Mouse (Mus musculus) hindbrain, embryonic 13.5 days (tissue): ENCODE data around the gene Spns2. TPM values are rescaled to one million over a fixed set of nuclear protein-coding genes. Genes with fewer than 3 reads are reported as not detected.

Experiments
- ATAC-seq: fragments of 200-750 bp; cut with Nextera tagmentation; 2 replicates; pipeline ENCODE4 v1.8.0; 2017; ENCODE audit warnings: moderate TSS enrichment; ENCODE audit not compliant: low FRiP score
- H3K27ac ChIP-seq: fragments of 300-500 bp; sonication (generic); 2 replicates; pipeline ENCODE4 v1.5.1; 2015; ENCODE audit warnings: inconsistent platforms, mild to moderate bottlenecking, moderate library complexity
- H3K27me3 ChIP-seq: fragments of 300-500 bp; sonication (generic); 2 replicates; pipeline ENCODE4 v1.6.1; 2015; ENCODE audit warnings: mild to moderate bottlenecking, inconsistent platforms
- H3K36me3 ChIP-seq: fragments of 300-500 bp; sonication (generic); 2 replicates; pipeline ENCODE4 v1.6.1; 2015; ENCODE audit warnings: mild to moderate bottlenecking, inconsistent platforms
- H3K4me1 ChIP-seq: fragments of 300-500 bp; sonication (generic); replicated peaks from 2 replicates; pipeline ENCODE4 v1.6.1; 2015; ENCODE audit warnings: inconsistent platforms
- H3K4me2 ChIP-seq: fragments of 300-500 bp; sonication (generic); 2 replicates; pipeline ENCODE4 v1.6.1; 2015; ENCODE audit warnings: inconsistent platforms, mild to moderate bottlenecking, moderate library complexity
- H3K4me3 ChIP-seq: fragments of 300-500 bp; sonication (generic); 2 replicates; pipeline ENCODE4 v1.5.1; 2015; ENCODE audit warnings: mild to moderate bottlenecking, inconsistent platforms
- H3K9ac ChIP-seq: fragments of 300-500 bp; sonication (generic); 2 replicates; pipeline ENCODE4 v1.6.1; 2015; ENCODE audit warnings: mild to moderate bottlenecking, inconsistent platforms
- H3K9me3 ChIP-seq: fragments of 300-500 bp; sonication (generic); 2 replicates; pipeline ENCODE4 v1.6.1; 2016; ENCODE audit warnings: inconsistent platforms
- WGBS: fragments of 180-500 bp; shearing (Covaris S2); methylation state at CpG from one replicate; pipeline ENCODE4 v1.1.7; 2015; 5-methylcytosine and 5-hydroxymethylcytosine counted together
- polyA plus RNA-seq: library from polyadenylated mRNA; unstranded; fragments of >200 nt; fragmentation: Nextera tagmentation; extraction: Ambion mirVana; gene quantifications from 2 replicates; pipeline ENCODE4 v1.2.1, GENCODE M21; 2015

Gene Spns2
- polyA plus RNA-seq, 1 experiment from 2014 or later, result 9.7 TPM

DNA sequence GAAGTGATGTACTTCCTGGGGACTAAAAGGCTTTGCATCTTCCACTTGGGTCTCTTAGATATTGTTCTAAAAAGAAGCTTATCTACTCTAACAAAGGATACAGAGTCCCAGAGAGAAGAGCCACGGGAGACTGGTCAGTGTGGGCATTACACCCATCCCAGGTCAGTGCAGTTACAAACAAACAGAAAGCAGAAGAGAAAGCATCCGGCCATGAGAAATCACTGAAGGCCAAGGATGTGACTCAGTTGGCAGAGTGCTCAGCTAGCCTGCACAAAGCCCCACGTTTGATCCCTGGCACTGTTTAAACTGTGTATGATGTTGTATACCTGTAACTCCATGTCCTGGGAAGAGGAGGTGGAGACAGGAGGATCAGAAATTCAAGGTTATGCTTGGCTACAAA is 30.2 kb upstream of the Spns2 start:
- Histone ChIP-seq H3K27ac (no peak overlapping the region), H3K9me3 (no peaks in the 10 kb centered on the region), H3K36me3 (no peaks in the 10 kb centered on the region), H3K27me3 (no peaks in the 10 kb centered on the region), H3K9ac (no peak overlapping the region), H3K4me1 (0 out of 2 replicates have a peak, but pooled peaks cover 9% of the 10 kb centered on the region), H3K4me2 (no peak overlapping the region), H3K4me3 (no peak overlapping the region)
- no peak for ATAC-seq
- 82% methylated on average over 3 of the region's 3 CpGs for WGBS

DNA sequence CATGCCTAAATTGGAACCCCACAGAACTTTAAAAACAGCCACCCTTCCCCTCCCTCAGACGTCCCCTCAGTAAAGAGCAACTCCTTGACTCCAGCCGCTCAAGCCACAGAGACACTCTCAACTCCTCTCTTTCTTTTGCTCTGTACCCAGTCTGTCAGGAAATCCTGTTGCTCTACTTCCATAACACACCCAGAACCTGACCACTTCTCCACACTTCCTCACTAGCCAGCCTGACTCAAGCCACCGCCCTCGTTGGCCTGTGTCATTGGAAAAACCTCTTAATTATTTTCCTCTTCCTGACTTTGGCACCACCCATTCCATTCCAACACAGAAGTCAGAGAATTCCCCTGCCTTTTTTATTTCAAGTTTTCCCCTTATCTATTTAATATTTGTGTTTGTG is 29.5 kb upstream of the Spns2 start:
- Histone ChIP-seq H3K27me3 (no peaks in the 10 kb centered on the region), H3K9me3 (no peaks in the 10 kb centered on the region), H3K4me3 (no peak overlapping the region), H3K4me2 (no peak overlapping the region), H3K4me1 (0 out of 2 replicates have a peak, but pooled peaks cover 9% of the 10 kb centered on the region), H3K36me3 (no peaks in the 10 kb centered on the region), H3K27ac (no peak overlapping the region), H3K9ac (no peak overlapping the region)
- WGBS, result 82% methylated on average over 4 of the region's 4 CpGs
- ATAC-seq, result no peak

DNA sequence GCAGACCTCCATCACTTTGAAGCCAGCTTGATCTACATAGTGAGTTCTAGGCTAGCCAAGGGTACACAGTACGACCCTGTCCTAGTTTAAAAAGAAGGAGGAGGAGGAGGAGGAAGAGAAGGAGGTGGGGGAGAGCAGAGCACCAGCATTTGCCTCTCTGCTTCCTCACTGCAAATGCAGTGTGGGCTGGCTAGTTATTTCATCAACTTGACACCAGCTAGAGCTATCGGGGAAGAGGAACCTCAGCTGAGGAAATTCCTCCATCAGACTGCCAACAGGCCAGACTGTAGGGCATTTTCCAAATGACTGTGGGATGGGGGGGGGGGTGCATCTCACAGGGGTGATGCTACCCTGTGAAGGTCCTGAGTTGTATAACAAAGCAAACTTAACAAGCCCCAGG is 28.7 kb upstream of the Spns2 start:
- H3K27me3 ChIP-seq, result no peaks in the 10 kb centered on the region
- ATAC-seq, result no peak
- 65% methylated on average over 2 of the region's 2 CpGs for WGBS

DNA sequence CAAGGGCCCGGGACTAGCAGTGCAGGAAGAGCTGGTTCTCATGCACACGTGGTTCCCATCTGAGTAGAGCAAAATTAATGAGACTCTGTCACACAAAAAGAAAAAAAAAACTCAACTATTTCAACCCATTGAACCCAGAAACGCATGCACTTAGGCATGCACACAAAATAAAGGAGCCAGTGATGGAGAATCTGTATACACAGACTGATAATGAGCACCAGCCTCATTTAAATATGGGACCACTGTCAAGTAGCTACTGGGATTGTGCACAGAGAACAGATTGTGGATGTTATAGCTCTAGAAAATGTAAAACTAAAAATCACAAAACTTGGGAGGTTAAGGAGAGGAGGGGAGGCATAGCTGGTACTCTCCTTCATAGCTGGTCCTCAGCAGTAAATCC is 25.3 kb upstream of the Spns2 start:
- Histone ChIP-seq H3K4me1 (no peaks in the 10 kb centered on the region), H3K4me3 (no peak overlapping the region), H3K4me2 (no peak overlapping the region), H3K9ac (no peak overlapping the region), H3K9me3 (no peaks in the 10 kb centered on the region), H3K36me3 (no peaks in the 10 kb centered on the region), H3K27me3 (no peaks in the 10 kb centered on the region), H3K27ac (no peak overlapping the region)
- WGBS, result 52% methylated on average over 3 of the region's 3 CpGs
- no peak for ATAC-seq

More for the DNA sequence above, 28.7 kb upstream of the Spns2 start:
- H3K36me3 ChIP-seq, result no peaks in the 10 kb centered on the region
- H3K4me1 ChIP-seq, result 0 out of 2 replicates have a peak, but pooled peaks cover 5% of the 10 kb centered on the region
- no peak overlapping the region for H3K27ac ChIP-seq
- no peak overlapping the region for H3K4me2 ChIP-seq
- no peaks in the 10 kb centered on the region for H3K9me3 ChIP-seq
- H3K9ac ChIP-seq, result no peak overlapping the region
- H3K4me3 ChIP-seq, result no peak overlapping the region

- no peak overlapping the region for H3K4me3 ChIP-seq
- 92% methylated on average over 5 of the region's 5 CpGs for WGBS
- ATAC-seq, result no peak
- H3K9ac ChIP-seq, result no peak overlapping the region
- no peaks in the 10 kb centered on the region for H3K9me3 ChIP-seq
- no peaks in the 10 kb centered on the region for H3K36me3 ChIP-seq
- no peaks in the 10 kb centered on the region for H3K27me3 ChIP-seq
- H3K4me1 ChIP-seq, result peaks cover 1% of the 10 kb centered on the region
- no peak overlapping the region for H3K4me2 ChIP-seq
- no peak overlapping the region for H3K27ac ChIP-seq
Observed at GRCm38 (mm10) chr11:72508651-72509050, 18.9 kb upstream of the Spns2 start.

GRCm38 (mm10) chr11:72507651-72508050 is 17.9 kb upstream of the Spns2 start:
- Histone ChIP-seq H3K36me3 (no peaks in the 10 kb centered on the region), H3K27me3 (no peaks in the 10 kb centered on the region; the same call in 1 of the 2 replicates), H3K9me3 (no peaks in the 10 kb centered on the region), H3K4me3 (no peak overlapping the region), H3K27ac (no peak overlapping the region), H3K4me2 (no peak overlapping the region), H3K4me1 (peaks cover 11% of the 10 kb centered on the region), H3K9ac (no peak overlapping the region)
- ATAC-seq, result no peak

DNA sequence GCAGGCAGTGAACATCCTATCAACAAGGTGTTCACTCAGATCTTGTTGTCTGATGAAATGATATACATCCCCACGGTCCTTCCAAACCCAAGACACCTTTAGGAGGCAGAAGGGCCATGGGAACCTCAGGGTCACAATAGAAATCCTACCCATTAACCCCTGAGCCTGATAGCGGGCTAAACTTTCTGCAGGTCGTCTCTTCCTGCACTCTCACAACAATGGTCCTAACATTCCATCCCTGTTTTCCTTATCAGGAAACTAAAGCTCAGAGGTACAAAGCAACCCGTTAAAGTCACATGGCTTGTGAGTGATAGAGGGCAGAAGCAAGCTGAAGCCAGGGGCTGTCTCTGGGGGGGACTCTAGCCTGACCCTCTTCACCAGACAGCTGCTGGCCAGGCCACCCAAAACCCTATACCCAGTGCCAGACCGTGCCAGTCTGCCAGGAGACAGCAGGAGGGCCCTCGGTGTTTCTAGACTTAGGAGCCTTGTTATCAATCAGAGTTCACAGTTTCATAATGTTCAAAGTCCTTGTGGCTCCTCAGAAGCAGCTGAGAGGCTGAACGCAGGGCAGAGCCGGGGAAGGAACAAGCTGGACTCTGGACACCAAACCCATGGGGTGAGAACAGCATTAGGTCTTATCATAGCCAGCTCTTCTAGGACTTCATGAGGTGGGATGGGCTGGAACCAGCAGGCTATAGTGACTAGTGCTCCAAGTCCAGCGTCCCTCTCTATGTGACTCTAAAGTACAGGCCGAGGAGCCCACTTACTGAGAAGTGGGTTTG is 14.5 kb upstream of the Spns2 start:
- H3K27ac ChIP-seq, result no peak overlapping the region
- H3K36me3 ChIP-seq, result no peaks in the 10 kb centered on the region
- peaks cover 1% of the 10 kb centered on the region; the same call in 1 of the 2 replicates for H3K27me3 ChIP-seq
- no peak for ATAC-seq
- H3K9ac ChIP-seq, result no peak overlapping the region
- H3K4me2 ChIP-seq, result no peak overlapping the region
- H3K9me3 ChIP-seq, result no peaks in the 10 kb centered on the region
- peaks cover 27% of the 10 kb centered on the region for H3K4me1 ChIP-seq
- WGBS, result 72% methylated on average over 10 of the region's 10 CpGs
- no peak overlapping the region for H3K4me3 ChIP-seq

DNA sequence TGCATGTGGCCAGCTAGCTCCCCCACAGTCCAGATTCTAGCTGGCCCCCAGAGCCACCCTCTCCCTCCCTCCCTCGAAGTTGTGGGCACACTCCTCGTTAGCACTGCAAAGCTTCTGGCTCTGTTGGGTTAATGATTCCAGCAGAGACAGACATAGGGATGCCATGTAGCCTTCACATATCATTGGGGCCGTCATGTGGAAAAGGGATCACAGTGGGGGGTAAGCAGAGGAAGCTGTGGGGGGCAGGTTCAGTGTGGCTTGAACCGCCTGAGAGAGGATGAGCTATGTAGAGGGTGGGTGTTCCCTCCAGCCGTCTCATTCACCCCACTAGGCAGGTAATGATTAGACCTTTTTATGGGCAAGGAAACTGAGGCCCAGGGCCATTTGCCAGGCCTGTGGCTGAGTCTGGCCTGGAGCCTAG is 13.8 kb upstream of the Spns2 start:
- ATAC-seq, result no peak
- Histone ChIP-seq H3K27ac (no peak overlapping the region), H3K27me3 (peaks cover 7% of the 10 kb centered on the region; the same call in 1 of the 2 replicates)

DNA sequence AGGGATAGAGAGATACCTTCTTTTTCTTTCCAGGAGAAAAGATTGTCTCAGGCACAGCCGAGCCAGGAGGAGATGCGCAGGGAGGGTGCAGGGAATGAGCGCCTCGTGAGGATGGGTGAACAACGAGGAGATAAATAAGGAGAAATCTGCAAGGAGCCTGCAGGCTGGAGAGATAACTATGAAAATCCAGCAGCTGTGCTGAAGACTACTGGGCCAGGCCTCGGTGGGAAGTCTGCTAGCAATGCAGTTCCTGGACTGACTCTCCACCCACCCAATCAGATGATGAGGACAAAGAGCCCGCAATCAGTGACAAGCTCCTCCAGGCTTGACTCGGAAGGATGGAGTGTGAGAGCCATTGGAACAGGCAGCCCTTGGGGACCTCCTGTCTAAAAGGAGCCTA is 12.5 kb upstream of the Spns2 start:
- Histone ChIP-seq H3K4me2 (no peak overlapping the region), H3K27ac (peak overlapping the region; percentile 55), H3K4me3 (no peak overlapping the region), H3K9ac (peak overlapping the region; percentile 35; the same call in 1 of the 2 replicates), H3K27me3 (peaks cover 8% of the 10 kb centered on the region; the same call in 1 of the 2 replicates), H3K9me3 (no peaks in the 10 kb centered on the region), H3K4me1 (peaks cover 34% of the 10 kb centered on the region), H3K36me3 (no peaks in the 10 kb centered on the region)
- WGBS, result 21% methylated on average over 8 of the region's 8 CpGs
- peak; percentile 19; the same call in 1 of the 2 replicates for ATAC-seq

More for the DNA sequence above, 13.8 kb upstream of the Spns2 start:
- Histone ChIP-seq H3K4me2 (no peak overlapping the region), H3K4me1 (peaks cover 27% of the 10 kb centered on the region), H3K9ac (no peak overlapping the region), H3K9me3 (no peaks in the 10 kb centered on the region), H3K36me3 (no peaks in the 10 kb centered on the region), H3K4me3 (no peak overlapping the region)
- 21% methylated on average over 5 of the region's 5 CpGs for WGBS

DNA sequence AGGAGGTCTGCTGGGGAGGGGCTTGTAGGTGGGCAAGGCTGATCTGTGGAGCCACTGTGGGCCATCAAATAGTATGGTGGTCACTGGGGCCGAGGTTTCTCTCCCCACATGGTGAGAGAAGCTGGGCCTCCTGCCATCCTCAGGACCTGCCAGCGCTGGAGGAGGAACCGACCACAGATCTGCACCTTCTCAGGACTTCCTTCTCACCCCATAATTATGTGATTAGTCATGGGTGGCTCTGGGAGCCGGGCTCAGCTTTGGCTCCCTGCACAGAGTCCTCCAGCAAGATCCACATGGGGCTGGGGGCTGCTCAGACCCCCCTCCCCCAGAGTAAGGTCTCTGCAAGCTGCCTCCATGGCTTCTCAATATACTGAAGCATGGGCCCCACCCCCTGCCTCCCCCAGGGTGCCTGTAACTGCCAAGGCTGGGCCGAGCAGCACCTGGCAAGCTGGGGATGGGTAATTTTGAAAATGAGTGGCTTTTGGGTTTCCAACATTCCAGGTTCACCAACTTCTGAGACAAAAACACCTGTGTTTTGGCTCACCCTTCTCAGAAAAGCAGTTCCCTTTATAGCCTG is 11.8 kb upstream of the Spns2 start:
- H3K27me3 ChIP-seq, result peaks cover 8% of the 10 kb centered on the region; the same call in 1 of the 2 replicates
- H3K27ac ChIP-seq, result peak overlapping the region; percentile 55; the same call in 1 of the 2 replicates
- H3K4me1 ChIP-seq, result peaks cover 39% of the 10 kb centered on the region
- ATAC-seq, result no peak
- H3K4me3 ChIP-seq, result no peak overlapping the region
- H3K9me3 ChIP-seq, result no peaks in the 10 kb centered on the region
- H3K9ac ChIP-seq, result peak overlapping the region; percentile 35; the same call in 1 of the 2 replicates
- no peaks in the 10 kb centered on the region for H3K36me3 ChIP-seq
- 30% methylated on average over 5 of the region's 5 CpGs for WGBS
- H3K4me2 ChIP-seq, result no peak overlapping the region

DNA sequence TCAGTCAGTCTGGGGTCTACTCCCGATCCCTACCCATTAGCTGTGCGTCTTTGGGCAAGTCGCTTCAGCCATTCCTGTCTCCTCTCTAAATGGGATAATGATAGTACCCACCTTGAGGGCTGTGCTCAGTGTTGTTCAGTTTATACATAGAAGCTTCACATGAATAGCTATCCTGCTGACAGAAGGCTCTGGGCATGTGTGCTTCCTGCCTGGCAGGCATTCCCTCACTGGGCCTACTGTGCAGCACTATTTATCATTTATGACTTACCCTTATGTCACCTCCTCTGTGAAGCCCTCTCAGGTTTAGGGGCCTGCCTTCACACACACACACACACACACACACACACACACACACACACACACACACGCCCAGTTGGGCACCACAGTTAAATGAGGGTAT is 10.4 kb upstream of the Spns2 start:
- no peak overlapping the region for H3K4me2 ChIP-seq
- H3K27ac ChIP-seq, result no peak overlapping the region
- WGBS, result 88% methylated on average over 4 of the region's 4 CpGs
- peaks cover 39% of the 10 kb centered on the region for H3K4me1 ChIP-seq
- no peak overlapping the region for H3K4me3 ChIP-seq
- H3K9me3 ChIP-seq, result no peaks in the 10 kb centered on the region
- no peak overlapping the region for H3K9ac ChIP-seq
- no peak for ATAC-seq
- no peaks in the 10 kb centered on the region for H3K36me3 ChIP-seq
- H3K27me3 ChIP-seq, result peaks cover 8% of the 10 kb centered on the region; the same call in 1 of the 2 replicates

DNA sequence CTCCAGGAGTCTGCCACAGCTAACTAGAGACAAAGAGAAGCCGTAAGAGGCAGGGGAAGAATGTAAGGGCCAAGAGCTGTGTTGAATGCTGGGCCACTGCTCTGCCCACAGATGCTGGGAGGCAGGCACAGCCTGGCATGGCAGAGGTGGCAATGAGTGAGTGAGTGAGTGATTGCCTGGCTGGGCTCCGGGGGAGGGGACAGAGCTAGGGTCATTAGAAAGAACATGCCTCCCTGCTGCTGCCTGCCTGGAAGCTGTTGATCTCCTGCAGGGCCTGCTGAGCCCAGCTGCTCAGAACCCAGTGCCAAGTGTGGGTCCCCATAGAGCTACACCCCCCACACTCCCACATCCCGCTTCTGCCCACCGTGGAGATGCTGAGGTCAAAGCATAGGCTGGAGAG is 7.7 kb upstream of the Spns2 start:
- no peak overlapping the region for H3K4me3 ChIP-seq
- H3K27ac ChIP-seq, result peak overlapping the region; percentile 62
- peak; percentile 60; the same call in 1 of the 2 replicates for ATAC-seq
- no peaks in the 10 kb centered on the region for H3K36me3 ChIP-seq
- no peaks in the 10 kb centered on the region for H3K9me3 ChIP-seq
- 0 out of 2 replicates have a peak overlapping the region, but pooled peaks have one; percentile 24 for H3K9ac ChIP-seq
- WGBS, result 14% methylated on average over 4 of the region's 4 CpGs
- H3K27me3 ChIP-seq, result peaks cover 20% of the 10 kb centered on the region; the same call in 1 of the 2 replicates
- peaks cover 25% of the 10 kb centered on the region for H3K4me1 ChIP-seq
- H3K4me2 ChIP-seq, result no peak overlapping the region
